Mouse (Mus musculus): ENCODE results near the gene Idh1. TPM values are rescaled to one million over a fixed set of nuclear protein-coding genes. Genes with fewer than 3 reads are reported as not detected.
"Not testable (repeated sequence)": the region's sequence is repeated elsewhere in the genome, so short reads cannot be mapped to it uniquely, and the experiment has no call there.

Idh1 gene
- 136 and 151 TPM in 2 replicates for polyA plus RNA-seq (2015; fragmentation: Nextera tagmentation; extraction: Ambion mirVana)

DNA sequence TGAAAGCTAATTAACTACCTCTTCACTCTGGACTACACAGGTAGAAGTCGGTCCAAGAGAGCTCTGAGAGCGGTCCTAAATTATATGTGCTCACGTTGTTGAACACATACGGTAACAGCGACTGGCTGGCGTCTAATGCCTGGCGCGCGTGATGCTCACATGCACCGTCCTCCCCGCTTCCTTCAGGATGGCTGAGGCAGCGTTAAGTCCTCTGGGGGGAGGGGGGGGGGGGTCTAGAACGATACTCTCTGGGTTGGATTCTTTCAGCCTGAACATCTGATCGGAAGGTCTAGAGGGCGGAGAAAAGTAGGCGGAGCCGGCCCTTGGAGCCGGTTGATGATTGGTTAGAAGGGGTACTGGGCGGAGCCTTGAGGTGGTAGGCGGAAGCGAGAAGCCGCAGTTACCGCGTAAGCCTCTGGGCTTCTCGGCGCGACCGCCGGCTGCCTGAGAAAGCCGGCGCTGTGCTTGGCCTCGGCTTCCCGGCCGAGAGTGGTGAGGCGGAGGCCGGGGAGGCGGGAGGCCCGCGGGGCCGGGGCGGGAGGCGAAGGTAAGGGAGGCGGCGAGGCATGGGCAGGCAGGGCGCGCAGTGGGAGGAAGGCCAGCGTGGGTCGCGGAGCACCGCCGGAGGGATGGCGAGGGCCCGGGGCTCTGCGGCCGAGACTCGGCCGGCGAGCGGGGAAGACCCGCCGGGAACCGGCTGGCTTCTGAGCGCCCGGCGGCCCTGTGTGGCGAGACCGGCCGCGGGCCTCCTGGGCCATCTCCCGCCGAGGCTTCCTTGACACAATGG is at the start of gene Idh1, which contains the start of gene Pikfyve:
Gene Idh1, minus strand, starts transcription at position 214 of the 787 bp plus-strand sequence.
Gene Pikfyve, plus strand, starts transcription at position 397 of the 787 bp plus-strand sequence.
- Histone ChIP-seq H3K4me1 (ENCODE audit: control insufficient read depth, low read depth, low read length) (peaks cover 17% of the 10 kb centered on the region), H3K9me3 (replicated peaks; ENCODE audit: control insufficient read depth, low read length) (no peaks in the 10 kb centered on the region), H3K9ac (ENCODE audit: low read depth, low read length) (peak within 1 kb of the TSS; percentile 87), H3K27ac (ENCODE audit: low read length) (peak within 1 kb of the TSS; percentile 86), H3K4me3 (ENCODE audit: low read depth, low read length) (peak within 1 kb of the TSS; percentile 87), H3K4me2 (ENCODE audit: low read depth, low read length) (peak within 1 kb of the TSS; percentile 96), H3K27me3 (ENCODE audit: control insufficient read depth, insufficient read depth, low read depth, low read length) (no peaks in the 10 kb centered on the region), H3K36me3 (ENCODE audit: control insufficient read depth, insufficient read depth) (no peaks in the 10 kb centered on the region)
- WGBS (ENCODE audit: insufficient replicate concordance), result under 1% methylated on average over 70 of the region's 71 CpGs
- peak; percentile 95 for ATAC-seq (ENCODE audit: low read depth)

- no peak overlapping the region for H3K4me3 ChIP-seq (ENCODE audit: low read depth, low read length)
- H3K36me3 ChIP-seq (ENCODE audit: control insufficient read depth, insufficient read depth), result peaks cover 5% of the 10 kb centered on the region
- no peaks in the 10 kb centered on the region for H3K27me3 ChIP-seq (ENCODE audit: control insufficient read depth, insufficient read depth, low read depth, low read length)
- no peak overlapping the region for H3K27ac ChIP-seq (ENCODE audit: low read length)
- H3K9me3 ChIP-seq (replicated peaks; ENCODE audit: control insufficient read depth, low read length), result no peaks in the 10 kb centered on the region
- no peak overlapping the region for H3K4me2 ChIP-seq (ENCODE audit: low read depth, low read length)
- 76% methylated on average over 1 of the region's 1 CpGs for WGBS (ENCODE audit: insufficient replicate concordance)
- no peak overlapping the region for H3K9ac ChIP-seq (ENCODE audit: low read depth, low read length)
- no peaks in the 10 kb centered on the region for H3K4me1 ChIP-seq (ENCODE audit: control insufficient read depth, low read depth, low read length)
- no peak for ATAC-seq (ENCODE audit: low read depth)
Measured at GRCm38 (mm10) chr1:65230566-65230965, 44.3 kb upstream of the Idh1 start.

- H3K36me3 ChIP-seq (ENCODE audit: control insufficient read depth, insufficient read depth); H3K9me3 ChIP-seq (replicated peaks; ENCODE audit: control insufficient read depth, low read length); ATAC-seq (ENCODE audit: low read depth); H3K27me3 ChIP-seq (ENCODE audit: control insufficient read depth, insufficient read depth, low read depth, low read length); H3K9ac ChIP-seq (ENCODE audit: low read depth, low read length); H3K4me2 ChIP-seq (ENCODE audit: low read depth, low read length); H3K4me3 ChIP-seq (ENCODE audit: low read depth, low read length); H3K27ac ChIP-seq (ENCODE audit: low read length); H3K4me1 ChIP-seq (ENCODE audit: control insufficient read depth, low read depth, low read length): not testable (repeated sequence)
- 78% methylated on average over 3 of the region's 3 CpGs for WGBS (ENCODE audit: insufficient replicate concordance)
Measured at GRCm38 (mm10) chr1:65229768-65230167, 43.5 kb upstream of the Idh1 start.

DNA sequence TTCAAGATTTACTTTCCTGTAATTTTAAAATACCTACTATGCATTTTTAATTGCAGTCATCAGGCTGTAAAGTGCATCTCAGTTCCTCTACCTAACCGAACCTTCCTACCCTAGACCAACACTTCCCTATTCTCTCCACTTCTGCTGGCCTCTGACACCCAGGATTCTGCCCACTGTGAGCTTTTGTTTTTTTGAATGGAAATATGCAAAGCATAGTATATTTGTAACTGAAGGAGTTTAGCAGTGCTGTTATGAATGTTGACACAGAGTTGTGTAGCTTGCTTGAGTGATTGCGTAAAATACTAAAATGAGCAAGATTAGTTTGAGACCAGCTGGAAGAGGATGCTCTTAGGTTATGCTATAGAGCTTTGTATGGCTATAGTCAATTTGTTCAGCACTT is 41.4 kb upstream of the Idh1 start:
- 81% methylated on average over 2 of the region's 2 CpGs for WGBS (ENCODE audit: insufficient replicate concordance)

DNA sequence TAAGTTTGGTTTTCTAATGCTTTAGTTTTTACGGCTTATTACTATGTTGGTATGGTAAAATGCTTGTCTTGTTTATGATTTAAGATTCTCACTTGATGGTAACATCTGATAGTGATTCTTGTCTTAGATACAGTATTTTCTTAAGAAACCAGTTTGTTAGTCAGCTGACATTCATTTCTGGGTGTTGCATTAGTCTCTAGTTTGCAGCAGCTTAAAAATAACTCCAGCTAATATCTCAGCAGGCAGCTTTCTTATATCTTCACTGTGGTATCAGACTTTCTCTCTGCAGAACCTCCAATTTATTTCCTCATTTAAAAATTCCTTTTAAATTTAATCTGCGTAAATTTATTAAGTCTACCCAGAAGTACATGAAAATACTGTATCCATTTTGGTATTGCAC is 37.4 kb upstream of the Idh1 start:
- H3K27me3 ChIP-seq (ENCODE audit: control insufficient read depth, insufficient read depth, low read depth, low read length), result no peaks in the 10 kb centered on the region
- H3K4me3 ChIP-seq (ENCODE audit: low read depth, low read length), result no peak overlapping the region
- H3K9me3 ChIP-seq (replicated peaks; ENCODE audit: control insufficient read depth, low read length), result no peaks in the 10 kb centered on the region
- H3K4me2 ChIP-seq (ENCODE audit: low read depth, low read length), result no peak overlapping the region
- no peak overlapping the region for H3K9ac ChIP-seq (ENCODE audit: low read depth, low read length)
- 85% methylated on average over 2 of the region's 2 CpGs for WGBS (ENCODE audit: insufficient replicate concordance)
- no peak for ATAC-seq (ENCODE audit: low read depth)
- no peaks in the 10 kb centered on the region for H3K4me1 ChIP-seq (ENCODE audit: control insufficient read depth, low read depth, low read length)
- H3K36me3 ChIP-seq (ENCODE audit: control insufficient read depth, insufficient read depth), result peaks cover 10% of the 10 kb centered on the region; the same call in 1 of the 2 replicates
- no peak overlapping the region for H3K27ac ChIP-seq (ENCODE audit: low read length)

More for the DNA sequence above, 41.4 kb upstream of the Idh1 start:
- Histone ChIP-seq H3K9ac (ENCODE audit: low read depth, low read length) (no peak overlapping the region), H3K4me3 (ENCODE audit: low read depth, low read length) (no peak overlapping the region), H3K27ac (ENCODE audit: low read length) (no peak overlapping the region), H3K36me3 (ENCODE audit: control insufficient read depth, insufficient read depth) (peaks cover 5% of the 10 kb centered on the region; the same call in 1 of the 2 replicates), H3K27me3 (ENCODE audit: control insufficient read depth, insufficient read depth, low read depth, low read length) (no peaks in the 10 kb centered on the region), H3K4me1 (ENCODE audit: control insufficient read depth, low read depth, low read length) (no peaks in the 10 kb centered on the region), H3K9me3 (replicated peaks; ENCODE audit: control insufficient read depth, low read length) (no peaks in the 10 kb centered on the region), H3K4me2 (ENCODE audit: low read depth, low read length) (no peak overlapping the region)
- ATAC-seq (ENCODE audit: low read depth), result no peak

DNA sequence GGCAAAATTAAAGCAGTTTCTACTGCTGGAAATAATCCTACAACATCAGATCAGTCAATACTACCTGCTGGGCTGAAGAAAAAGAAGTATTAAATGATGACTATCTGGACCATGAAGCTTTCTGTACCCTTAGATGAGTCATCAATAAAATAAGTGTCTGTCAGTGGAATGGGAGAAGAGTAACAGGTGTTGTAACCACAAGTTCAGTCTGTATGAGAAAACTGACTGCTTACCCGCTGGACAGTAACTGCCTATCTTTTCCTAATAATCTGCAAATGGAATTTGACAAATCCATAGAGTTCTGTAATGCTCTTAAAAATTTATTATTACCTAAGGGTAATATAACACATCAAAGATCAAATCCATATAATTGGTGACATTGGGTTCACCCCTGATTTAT is 31.7 kb upstream of the Idh1 start:
- Histone ChIP-seq H3K4me2 (ENCODE audit: low read depth, low read length) (no peak overlapping the region), H3K4me1 (ENCODE audit: control insufficient read depth, low read depth, low read length) (no peaks in the 10 kb centered on the region), H3K9me3 (replicated peaks; ENCODE audit: control insufficient read depth, low read length) (no peaks in the 10 kb centered on the region), H3K4me3 (ENCODE audit: low read depth, low read length) (no peak overlapping the region), H3K9ac (ENCODE audit: low read depth, low read length) (no peak overlapping the region), H3K27me3 (ENCODE audit: control insufficient read depth, insufficient read depth, low read depth, low read length) (no peaks in the 10 kb centered on the region), H3K27ac (ENCODE audit: low read length) (no peak overlapping the region), H3K36me3 (ENCODE audit: control insufficient read depth, insufficient read depth) (peaks cover 7% of the 10 kb centered on the region)
- WGBS (ENCODE audit: insufficient replicate concordance), result 83% methylated on average over 1 of the region's 1 CpGs
- ATAC-seq (ENCODE audit: low read depth), result no peak

DNA sequence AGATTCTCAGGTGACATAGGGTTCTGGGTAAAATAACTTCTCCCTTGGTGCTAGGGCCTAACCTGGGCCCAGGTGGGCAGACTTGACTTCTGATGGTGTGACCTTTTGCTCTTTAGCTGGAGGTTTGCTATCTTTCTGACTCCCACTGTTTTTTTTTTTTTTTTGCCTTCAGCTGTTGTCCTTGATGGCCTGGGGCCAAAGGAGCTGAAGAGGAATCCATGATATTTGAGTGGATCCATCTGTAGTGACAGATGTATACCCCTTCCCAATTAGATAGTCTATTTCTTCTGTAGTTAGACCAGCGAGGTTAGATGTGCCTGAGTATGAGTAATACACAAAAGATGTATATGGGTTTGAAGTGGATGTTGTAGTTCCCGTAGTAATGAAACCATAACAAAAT is 31.3 kb upstream of the Idh1 start:
- Histone ChIP-seq H3K4me3 (ENCODE audit: low read depth, low read length) (no peak overlapping the region), H3K4me2 (ENCODE audit: low read depth, low read length) (no peak overlapping the region), H3K27ac (ENCODE audit: low read length) (no peak overlapping the region), H3K27me3 (ENCODE audit: control insufficient read depth, insufficient read depth, low read depth, low read length) (no peaks in the 10 kb centered on the region), H3K36me3 (ENCODE audit: control insufficient read depth, insufficient read depth) (peaks cover 7% of the 10 kb centered on the region), H3K9me3 (replicated peaks; ENCODE audit: control insufficient read depth, low read length) (no peaks in the 10 kb centered on the region), H3K4me1 (ENCODE audit: control insufficient read depth, low read depth, low read length) (no peaks in the 10 kb centered on the region), H3K9ac (ENCODE audit: low read depth, low read length) (no peak overlapping the region)
- 70% methylated on average over 2 of the region's 2 CpGs for WGBS (ENCODE audit: insufficient replicate concordance)
- ATAC-seq (ENCODE audit: low read depth), result no peak

DNA sequence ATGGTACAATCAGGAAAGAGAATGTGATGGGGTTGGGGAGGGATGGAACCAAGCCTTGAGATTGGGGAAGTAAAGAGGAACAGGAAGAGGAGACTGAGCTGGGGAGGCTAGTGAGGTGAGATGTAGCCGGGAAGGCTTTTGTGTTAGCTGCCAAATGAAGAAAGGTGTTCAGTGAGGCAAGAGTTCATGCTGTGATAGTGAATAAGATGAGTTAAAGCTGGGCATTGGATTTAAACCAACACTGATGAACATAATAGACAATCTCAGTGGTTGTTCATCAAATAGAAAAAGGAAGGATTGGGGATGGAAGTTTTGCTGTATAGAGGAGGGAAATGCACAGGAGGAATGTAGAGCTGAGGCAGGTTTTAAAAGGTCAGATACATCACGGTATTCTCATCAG is 26.9 kb upstream of the Idh1 start:
- H3K4me2 ChIP-seq (ENCODE audit: low read depth, low read length), result no peak overlapping the region
- H3K4me1 ChIP-seq (ENCODE audit: control insufficient read depth, low read depth, low read length), result no peaks in the 10 kb centered on the region
- 72% methylated on average over 2 of the region's 2 CpGs for WGBS (ENCODE audit: insufficient replicate concordance)
- H3K27me3 ChIP-seq (ENCODE audit: control insufficient read depth, insufficient read depth, low read depth, low read length), result no peaks in the 10 kb centered on the region
- no peak for ATAC-seq (ENCODE audit: low read depth)
- no peaks in the 10 kb centered on the region for H3K9me3 ChIP-seq (replicated peaks; ENCODE audit: control insufficient read depth, low read length)
- H3K36me3 ChIP-seq (ENCODE audit: control insufficient read depth, insufficient read depth), result peaks cover 3% of the 10 kb centered on the region
- no peak overlapping the region for H3K27ac ChIP-seq (ENCODE audit: low read length)
- H3K4me3 ChIP-seq (ENCODE audit: low read depth, low read length), result no peak overlapping the region
- H3K9ac ChIP-seq (ENCODE audit: low read depth, low read length), result no peak overlapping the region

DNA sequence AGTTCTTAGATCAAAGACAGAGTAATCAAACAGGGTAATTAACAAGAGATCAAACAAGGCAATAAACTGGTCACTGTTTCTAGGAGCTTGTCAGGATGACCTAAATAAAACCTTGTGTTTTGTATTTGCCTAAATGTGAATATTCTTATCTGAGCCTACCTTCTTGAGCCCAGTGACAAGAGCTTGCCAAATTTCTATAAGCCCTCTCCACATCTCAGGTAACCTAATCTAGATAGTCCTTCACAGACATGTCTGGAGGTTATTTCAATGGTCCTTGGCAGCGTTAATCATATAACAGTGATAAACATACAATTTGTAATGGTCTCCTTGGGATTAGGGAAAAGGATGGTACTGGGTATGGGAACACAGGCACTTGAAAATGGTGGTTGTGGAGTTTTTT is 18.0 kb upstream of the Idh1 start:
- Histone ChIP-seq H3K4me2 (ENCODE audit: low read depth, low read length) (no peak overlapping the region), H3K4me1 (ENCODE audit: control insufficient read depth, low read depth, low read length) (no peaks in the 10 kb centered on the region), H3K36me3 (ENCODE audit: control insufficient read depth, insufficient read depth) (peaks cover 3% of the 10 kb centered on the region; the same call in 1 of the 2 replicates), H3K9ac (ENCODE audit: low read depth, low read length) (no peak overlapping the region), H3K9me3 (replicated peaks; ENCODE audit: control insufficient read depth, low read length) (no peaks in the 10 kb centered on the region), H3K27me3 (ENCODE audit: control insufficient read depth, insufficient read depth, low read depth, low read length) (no peaks in the 10 kb centered on the region), H3K27ac (ENCODE audit: low read length) (no peak overlapping the region), H3K4me3 (ENCODE audit: low read depth, low read length) (no peak overlapping the region)
- WGBS (ENCODE audit: insufficient replicate concordance), result 67% methylated on average over 1 of the region's 1 CpGs
- no peak for ATAC-seq (ENCODE audit: low read depth)
